Mouse (Mus musculus): ENCODE results near the gene Zcchc14.

The Zcchc14 gene

DNA sequence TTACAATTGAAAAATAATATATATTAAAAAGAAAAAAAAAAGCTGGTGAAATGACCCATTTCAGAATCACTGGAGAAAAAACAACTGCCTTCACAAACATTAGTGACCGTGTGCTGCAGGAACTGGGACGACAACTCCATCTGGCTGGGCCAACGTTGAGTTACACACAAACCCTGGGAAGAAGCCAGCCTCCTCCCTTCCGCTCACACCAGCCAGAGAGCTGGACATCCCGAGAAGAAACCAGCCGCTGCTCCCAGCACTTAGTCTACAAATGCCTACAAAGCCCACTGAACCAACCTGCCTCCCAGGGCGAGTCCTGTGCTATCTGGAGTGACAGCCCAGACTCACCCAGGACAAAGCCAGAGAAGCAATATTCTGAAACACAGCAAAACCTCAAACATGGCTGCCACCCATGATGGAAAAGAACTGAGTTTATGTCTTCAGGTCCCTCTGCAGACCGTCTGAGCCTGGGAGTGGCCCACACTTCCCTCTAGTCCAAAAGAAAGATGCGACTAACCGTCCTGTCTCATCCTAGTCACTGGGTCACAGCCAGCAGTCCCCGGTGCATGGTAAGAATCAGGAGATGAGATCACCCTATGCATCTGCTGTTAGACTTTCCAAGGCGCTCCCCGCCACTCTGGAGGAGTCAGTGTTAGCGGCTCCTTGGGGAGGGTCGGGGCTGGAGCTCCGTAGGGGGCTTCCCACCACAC lies 90.9 kb downstream of the Zcchc14 start:
- no peak for TF ChIP-seq GATA4 (IDR thresholded peaks at IDR 0.05; ENCODE audit: insufficient replicate concordance, low read length)

DNA sequence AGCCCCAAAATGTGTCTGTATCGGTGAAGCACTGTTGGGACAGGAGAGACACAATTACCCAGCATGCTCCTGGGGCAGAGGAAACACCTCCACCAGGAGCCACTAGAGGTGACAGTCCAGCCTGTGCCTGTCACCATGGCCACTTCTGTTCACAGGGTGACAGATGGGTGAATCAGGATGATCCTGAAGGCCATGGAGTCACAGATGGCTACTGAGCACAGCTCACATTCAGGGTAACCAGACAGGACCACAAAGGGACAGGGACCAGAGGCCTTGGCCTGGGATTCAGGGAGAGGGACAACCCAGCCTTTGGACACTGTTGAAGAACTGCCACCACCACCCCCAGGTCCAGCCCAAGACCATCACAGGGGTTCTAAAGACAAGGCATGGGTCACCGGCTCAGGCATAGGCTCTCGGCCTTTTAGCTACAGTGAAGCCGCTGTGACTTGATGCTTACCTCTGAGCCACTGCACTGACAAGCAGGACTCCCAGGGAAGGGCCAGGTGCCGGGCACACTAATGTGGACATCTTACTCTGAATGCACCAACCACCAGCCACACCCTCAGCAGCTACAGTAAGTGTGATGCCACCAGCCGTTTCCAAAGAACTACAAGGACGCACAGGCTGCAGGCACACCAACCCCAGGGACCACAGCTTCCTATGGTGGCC lies 92.1 kb downstream of the Zcchc14 start:
- no peak for TF ChIP-seq GATA4 (IDR thresholded peaks at IDR 0.05; ENCODE audit: insufficient replicate concordance, low read length)

GRCm38 (mm10) chr8:121559801-121560200 lies 92.9 kb downstream of the Zcchc14 start:
- no peak for TF ChIP-seq GATA4 (IDR thresholded peaks at IDR 0.05; ENCODE audit: insufficient replicate concordance, low read length)

GRCm38 (mm10) chr8:121558538-121558937 lies 94.2 kb downstream of the Zcchc14 start:
- no peak for TF ChIP-seq GATA4 (IDR thresholded peaks at IDR 0.05; ENCODE audit: insufficient replicate concordance, low read length)

GRCm38 (mm10) chr8:121557746-121558145 lies 95.0 kb downstream of the Zcchc14 start:
- no peak for TF ChIP-seq GATA4 (IDR thresholded peaks at IDR 0.05; ENCODE audit: insufficient replicate concordance, low read length)

- no peak for TF ChIP-seq GATA4 (IDR thresholded peaks at IDR 0.05; ENCODE audit: insufficient replicate concordance, low read length)
Observed at GRCm38 (mm10) chr8:121553831-121554475, 98.7 kb downstream of the Zcchc14 start.

DNA sequence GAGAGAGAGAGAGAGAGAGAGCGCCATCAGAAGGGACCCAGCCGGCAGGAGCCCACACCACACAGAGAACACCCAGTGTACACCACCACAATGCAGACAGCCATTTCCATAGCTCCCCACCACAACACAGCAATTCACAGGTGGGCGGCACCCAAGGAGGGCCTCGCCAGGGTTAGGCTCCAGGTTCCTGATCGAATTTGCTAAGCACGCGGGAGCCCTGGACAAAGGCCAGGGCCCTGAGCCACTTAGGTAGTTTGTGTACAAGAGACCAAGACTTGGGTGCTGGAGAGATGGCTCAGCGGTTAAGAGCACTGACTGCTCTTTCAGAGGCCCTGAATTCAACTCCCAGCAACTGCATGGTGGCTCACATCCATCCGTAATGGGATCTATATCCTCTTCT lies 100.2 kb downstream of the Zcchc14 start:
- no peak for TF ChIP-seq GATA4 (IDR thresholded peaks at IDR 0.05; ENCODE audit: insufficient replicate concordance, low read length)

DNA sequence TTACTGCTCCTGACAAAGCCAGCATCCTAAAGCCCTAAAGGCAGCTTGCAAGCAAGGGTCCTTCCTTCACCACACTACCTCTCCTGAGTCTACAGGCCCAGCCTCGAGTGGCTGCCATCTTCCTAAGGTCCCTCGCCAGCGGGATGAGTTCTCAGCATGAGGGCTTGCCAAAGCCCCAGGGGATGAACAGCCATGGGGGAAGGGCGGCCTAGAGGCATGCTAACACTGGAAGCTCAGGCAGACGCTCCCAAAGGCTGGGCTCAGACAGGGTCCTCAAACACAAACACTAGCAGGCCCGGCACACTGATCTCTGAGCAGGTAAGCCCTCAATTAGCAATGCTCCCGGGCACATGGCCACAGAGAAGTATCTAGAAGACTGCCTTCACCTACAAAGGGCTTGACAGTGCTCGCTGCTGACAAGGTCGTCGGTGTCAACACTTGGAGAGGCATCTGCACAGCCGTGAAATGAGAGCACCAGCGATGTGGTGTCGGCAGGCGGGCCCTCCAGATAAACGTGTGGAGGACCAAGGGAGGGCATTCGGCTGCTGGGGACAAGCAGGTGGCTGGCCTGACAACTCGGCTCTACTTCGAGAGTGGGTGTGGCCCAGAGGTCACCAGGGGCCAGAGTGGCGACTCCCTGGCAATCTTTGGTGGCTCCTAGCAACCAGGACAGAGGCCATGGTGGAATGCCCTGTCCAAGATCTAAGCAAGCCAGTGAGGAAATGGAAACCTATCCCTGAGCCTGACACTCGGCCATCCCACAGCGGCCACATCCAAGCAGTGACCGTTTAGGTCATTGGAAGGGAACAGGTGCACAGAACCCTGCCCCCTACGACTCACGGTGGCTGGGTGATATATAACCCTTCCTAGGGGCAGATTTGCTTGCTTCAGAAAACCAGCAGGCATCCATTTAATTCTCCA lies 101.4 kb downstream of the Zcchc14 start:
- TF ChIP-seq GATA4 (IDR thresholded peaks at IDR 0.05; ENCODE audit: insufficient replicate concordance, low read length): no peak

GRCm38 (mm10) chr8:121550056-121550455 lies 102.6 kb downstream of the Zcchc14 start:
- no peak for TF ChIP-seq GATA4 (IDR thresholded peaks at IDR 0.05; ENCODE audit: insufficient replicate concordance, low read length)

Measured in liver, adult (tissue).